Mouse (Mus musculus): ENCODE results near the gene Kcnj10.

Kcnj10 gene

GRCm38 (mm10) chr1:172333512-172333911, 7.5 kb upstream of the Kcnj10 start:
- DNase-seq: no peak

GRCm38 (mm10) chr1:172335804-172336203, 5.2 kb upstream of the Kcnj10 start:
- no peak for DNase-seq

GRCm38 (mm10) chr1:172337411-172338185, 3.4 kb upstream of the Kcnj10 start:
- no peak for DNase-seq

- DNase-seq: no peak
Measured at GRCm38 (mm10) chr1:172341386-172341785, 376 bp downstream of the Kcnj10 start.

GRCm38 (mm10) chr1:172342729-172343128, 1.7 kb downstream of the Kcnj10 start:
- no peak for DNase-seq

- no peak for DNase-seq
Measured at GRCm38 (mm10) chr1:172343914-172344313, 2.9 kb downstream of the Kcnj10 start.

DNA sequence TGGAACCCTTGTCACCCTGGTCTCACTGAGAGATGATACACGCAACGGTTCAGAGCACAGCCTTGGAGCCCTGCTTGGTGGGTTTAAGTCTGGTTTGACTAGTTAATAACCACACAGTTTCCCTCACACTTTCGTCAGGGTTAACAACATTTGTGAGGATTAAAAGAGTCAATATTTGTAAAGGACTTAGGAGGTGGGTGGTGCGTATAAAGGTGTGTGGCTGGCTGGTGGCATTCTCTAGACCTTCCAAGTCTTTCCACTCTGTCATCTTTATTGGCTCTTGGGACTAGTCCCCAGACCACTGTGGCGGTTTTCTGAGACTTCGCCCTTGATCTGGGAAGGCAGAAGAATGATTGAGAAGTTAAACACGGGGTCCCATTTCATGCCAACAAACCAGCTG, 3.8 kb downstream of the Kcnj10 start:
- DNase-seq: no peak

DNA sequence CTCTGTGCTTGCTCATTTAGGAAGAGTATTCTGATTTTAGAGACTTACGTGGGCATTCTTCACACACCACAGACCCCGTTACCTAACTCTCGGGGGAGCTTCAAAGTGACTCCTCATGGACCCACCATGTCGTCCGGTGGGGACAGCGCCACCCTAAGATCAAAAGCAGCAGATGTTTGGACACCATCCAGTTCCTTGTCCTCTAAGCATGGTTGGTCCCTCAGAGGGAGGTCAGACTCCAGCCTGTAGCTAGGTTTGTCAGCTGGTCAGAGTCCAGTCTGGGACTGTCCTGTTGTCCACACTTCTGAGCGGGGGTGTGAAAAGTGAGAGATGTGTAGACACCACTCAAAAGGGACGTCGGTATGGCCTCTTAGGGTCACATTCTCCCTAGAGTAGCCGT, 5.7 kb downstream of the Kcnj10 start:
- DNase-seq: no peak

DNA sequence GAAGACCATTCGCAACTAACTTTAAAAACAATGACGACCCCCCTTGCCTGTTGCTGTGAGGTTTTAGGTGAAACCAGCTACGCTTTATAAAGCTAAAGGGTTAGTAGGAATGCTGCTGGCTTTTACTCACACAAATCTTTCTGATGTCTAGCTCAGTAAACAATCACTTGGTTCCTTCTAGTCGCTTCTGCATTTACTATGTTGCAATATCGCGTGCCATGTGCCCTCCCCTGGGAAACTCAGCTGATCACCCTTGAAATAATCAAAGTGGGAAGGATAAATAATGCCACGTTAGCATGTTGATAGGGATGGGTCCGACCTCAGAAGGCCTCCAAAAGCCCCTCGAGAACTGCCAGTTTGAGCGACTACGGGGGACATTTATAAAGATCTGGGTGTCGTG, 6.4 kb downstream of the Kcnj10 start:
- DNase-seq: no peak

DNA sequence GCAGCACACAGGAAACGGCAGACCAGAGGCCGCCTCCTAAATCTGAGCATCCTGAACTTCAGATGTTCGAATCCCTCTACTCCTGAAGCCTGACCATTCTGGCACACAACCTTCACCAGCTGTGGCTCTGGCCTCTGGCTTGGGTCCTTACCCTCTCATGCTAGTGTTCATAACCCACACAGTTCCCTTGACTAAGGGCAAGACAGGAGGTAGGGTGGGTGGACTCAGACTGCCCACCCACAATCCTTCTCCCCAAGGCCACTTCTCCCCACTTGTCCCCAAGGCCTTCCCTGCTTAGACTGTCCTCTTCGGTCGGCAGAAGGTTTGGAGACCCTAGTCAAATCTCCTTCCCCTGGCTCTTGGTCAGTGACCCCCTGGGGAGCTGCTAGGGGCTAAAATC, 8.5 kb downstream of the Kcnj10 start:
- DNase-seq: no peak

- DNase-seq: no peak
Measured at GRCm38 (mm10) chr1:172349916-172350812, 9.2 kb downstream of the Kcnj10 start.

- no peak for DNase-seq
Measured at GRCm38 (mm10) chr1:172352001-172352400, 11.0 kb downstream of the Kcnj10 start.

GRCm38 (mm10) chr1:172352453-172352852, 11.4 kb downstream of the Kcnj10 start:
- DNase-seq: no peak

DNA sequence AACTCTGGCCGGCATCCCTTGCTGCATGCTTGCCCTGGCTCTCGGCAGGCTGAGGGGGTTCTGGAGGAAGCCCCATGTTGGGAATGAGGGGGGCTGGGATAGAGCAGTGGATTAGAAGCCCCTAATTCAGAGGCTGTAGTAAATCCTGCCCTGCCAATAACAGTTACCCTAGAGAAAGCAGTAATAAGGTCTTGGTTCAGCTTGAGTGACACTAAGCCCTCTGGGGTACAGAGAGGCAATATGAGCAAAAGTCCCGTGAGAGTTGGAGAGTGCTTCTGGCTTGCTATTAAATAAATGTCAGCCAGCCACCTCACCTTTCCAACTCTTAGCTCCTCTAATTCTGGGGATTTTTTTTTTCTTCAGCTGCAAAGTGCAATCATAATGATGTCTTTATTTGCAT, 14.3 kb downstream of the Kcnj10 start:
- DNase-seq: no peak

DNA sequence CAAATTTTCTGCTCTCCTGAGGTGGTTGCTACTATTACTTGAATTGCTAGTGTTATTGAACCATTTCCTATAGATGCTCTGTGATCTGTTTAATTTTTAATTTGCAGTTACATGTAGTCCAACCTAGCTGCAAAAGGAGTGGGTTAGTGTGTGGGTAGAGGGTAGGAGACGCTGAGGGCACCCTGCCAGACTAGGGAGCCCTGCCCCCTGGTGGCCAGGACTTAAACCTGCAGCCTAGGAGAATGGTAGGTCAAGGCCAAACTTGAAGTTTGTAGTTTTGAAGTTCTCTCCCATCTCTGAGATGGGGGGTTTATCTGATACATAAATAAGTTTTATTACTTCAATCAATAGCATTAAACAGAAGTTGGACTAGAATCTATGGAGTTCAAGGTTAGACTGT, 16.5 kb downstream of the Kcnj10 start:
- DNase-seq: no peak

DNA sequence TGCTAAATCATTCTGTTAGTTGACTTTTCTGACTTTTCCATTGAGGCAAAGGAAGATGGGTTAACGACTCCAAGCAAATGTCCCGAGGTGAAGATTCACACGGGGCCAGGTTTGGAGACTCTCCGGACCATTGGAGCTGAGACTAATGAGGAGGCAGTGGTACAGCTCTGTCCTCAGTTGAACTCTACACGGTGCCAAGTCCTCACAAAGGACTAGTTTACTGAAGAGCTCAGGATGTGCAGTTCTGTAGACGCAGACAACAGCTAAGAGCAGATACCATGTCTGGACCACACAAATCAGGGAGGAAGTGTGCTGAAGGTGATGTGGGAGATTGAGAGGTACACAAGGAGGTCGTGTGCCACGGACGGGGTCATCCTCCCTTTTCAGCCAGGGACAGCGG, 17.3 kb downstream of the Kcnj10 start:
- no peak for DNase-seq

- no peak for DNase-seq
Measured at GRCm38 (mm10) chr1:172364684-172365083, 23.7 kb downstream of the Kcnj10 start.

DNA sequence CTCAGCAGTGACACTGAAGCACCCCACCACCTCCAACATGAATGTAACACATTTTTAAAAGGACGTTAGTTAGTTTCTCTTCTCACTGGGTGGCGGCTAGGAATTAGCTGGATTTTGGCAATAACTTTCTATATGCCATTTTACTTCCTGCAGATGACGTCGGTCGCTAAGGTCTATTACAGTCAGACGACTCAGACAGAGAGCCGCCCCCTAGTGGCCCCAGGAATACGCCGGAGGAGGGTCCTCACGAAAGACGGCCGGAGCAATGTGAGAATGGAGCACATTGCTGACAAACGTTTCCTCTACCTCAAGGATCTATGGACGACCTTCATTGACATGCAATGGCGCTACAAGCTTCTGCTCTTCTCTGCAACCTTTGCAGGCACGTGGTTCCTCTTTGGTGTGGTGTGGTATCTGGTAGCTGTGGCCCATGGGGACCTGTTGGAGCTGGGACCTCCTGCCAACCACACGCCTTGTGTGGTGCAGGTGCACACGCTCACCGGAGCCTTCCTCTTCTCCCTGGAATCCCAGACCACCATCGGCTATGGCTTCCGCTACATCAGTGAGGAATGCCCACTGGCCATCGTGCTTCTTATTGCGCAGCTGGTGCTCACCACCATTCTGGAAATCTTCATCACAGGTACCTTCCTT, 27.9 kb downstream of the Kcnj10 start:
- DNase-seq: peak; percentile 60 to 63

- peak; percentile 97 to 98 for DNase-seq
Measured at GRCm38 (mm10) chr1:172376198-172376667, 35.2 kb downstream of the Kcnj10 start, which contains the start of gene Pigm. TSS of gene Pigm (plus strand) at chr1:172376546.

DNA sequence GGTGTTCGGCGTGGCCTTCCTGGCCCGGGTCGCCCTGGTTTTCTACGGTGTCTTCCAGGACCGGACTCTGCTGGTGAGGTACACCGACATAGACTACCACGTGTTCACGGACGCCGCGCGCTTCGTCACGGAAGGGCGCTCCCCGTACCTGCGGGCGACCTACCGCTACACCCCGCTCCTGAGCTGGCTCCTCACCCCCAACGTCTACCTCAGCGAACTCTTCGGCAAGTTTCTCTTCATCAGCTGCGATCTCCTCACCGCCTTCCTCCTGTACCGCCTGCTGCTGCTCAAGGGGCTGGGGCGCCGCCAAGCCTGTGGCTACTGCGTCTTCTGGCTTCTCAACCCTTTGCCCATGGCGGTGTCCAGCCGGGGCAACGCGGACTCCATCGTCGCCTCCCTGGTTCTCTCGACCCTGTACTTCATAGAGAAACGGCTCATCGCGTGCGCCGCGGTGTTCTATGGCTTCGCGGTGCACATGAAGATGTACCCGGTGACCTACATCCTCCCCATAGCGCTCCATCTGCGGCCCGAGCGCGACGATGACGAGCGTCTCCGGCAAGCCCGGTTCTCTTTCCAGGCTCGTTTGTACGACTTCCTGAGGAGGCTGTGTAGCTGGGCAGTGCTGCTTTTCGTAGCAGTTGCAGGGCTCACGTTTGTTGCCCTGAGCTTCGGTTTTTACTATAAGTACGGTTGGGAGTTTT, 35.9 kb downstream of the Kcnj10 start:
- peak in 1 of 2 experiments; percentile 29 for DNase-seq

DNA sequence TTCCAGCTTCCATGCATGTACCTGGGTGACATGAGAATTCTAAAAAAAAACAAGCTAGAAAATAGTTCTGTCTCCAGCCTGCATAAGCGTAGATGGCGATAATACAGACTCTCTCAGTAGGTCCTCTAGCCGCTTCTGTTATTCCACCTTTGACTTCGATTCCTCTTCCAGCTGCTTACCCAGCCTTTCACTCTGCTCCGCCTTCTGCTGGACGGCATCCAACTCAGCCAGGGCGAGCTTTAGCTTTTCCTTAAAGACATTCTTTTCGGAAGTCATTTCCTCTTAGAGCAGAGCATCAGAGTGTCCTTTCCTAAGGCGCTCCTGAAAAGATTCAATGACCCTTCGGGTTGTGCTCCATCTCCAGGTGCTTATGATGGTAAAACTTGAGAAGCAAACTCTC, 39.1 kb downstream of the Kcnj10 start:
- DNase-seq: no peak

DNA sequence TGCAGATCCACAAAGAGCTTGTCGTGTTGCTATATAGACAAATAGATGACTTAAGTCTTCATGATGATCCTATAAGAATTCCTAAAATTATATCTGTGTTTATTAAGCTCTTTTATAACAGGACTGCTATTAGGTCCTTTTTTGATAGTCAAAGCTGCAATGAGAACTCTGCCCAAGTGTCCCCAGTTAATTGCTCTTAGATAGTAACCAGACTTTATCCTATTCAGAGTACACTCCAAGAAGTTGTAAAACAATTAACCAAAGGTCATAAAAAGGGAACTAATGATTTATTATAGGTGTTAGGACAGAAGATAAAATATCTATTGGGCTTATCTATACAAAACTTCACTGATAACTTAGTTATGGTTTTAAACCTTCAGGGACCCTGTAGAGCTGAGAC, 41.1 kb downstream of the Kcnj10 start:
- no peak for DNase-seq

GRCm38 (mm10) chr1:172387246-172387645, 46.2 kb downstream of the Kcnj10 start:
- DNase-seq: no peak
